Mouse (Mus musculus) retina, adult 2 months (tissue): ENCODE measurements around the gene Lamb1.

Experiments
- DNase-seq: peaks from one replicate; pipeline ENCODE4 v3.0.0-alpha.2; 2012; ENCODE audit warnings: low read depth, low spot score

Lamb1 gene

DNA sequence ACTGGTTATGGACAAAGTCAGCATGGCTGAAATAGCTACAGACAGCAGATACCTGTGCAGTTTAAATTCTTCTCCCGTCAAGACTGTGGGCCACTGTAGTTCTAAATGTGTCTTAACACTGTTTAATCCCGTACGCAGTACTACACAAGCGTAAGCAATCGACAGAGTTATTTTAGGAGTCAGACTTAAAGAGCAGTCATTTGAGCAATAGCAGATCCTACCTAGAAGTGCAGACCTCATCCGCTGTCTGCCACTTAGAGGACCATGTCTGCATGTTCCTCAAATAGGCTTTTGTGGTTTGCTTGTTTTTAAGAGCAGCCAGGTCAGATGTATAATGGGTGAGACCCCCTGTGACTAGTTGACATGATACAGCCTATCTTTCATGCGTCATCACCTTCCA, 49.3 kb downstream of the Lamb1 start:
- no peak for DNase-seq

DNA sequence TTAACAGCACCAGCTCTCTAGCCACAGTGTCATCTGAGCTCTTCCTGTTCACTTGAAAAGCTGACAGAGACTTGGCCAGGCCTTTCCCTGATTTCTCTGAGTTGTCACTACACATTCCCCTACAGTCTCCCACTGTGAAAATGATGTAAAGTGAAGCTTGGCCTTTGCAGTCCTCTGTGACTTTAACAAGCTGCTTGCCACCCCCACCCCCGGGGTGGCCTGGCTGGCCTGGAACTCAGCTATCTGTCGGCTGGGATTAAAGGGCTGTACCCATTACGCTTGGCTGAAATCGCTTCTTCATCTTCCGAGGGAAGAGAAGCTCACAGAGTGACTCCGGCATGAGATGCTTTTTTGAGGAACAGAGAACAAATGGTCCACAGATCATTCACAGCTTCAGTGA, 50.9 kb downstream of the Lamb1 start:
- DNase-seq: peak; percentile 6

GRCm38 (mm10) chr12:31317670-31318408, 52.8 kb downstream of the Lamb1 start:
- no peak for DNase-seq

DNA sequence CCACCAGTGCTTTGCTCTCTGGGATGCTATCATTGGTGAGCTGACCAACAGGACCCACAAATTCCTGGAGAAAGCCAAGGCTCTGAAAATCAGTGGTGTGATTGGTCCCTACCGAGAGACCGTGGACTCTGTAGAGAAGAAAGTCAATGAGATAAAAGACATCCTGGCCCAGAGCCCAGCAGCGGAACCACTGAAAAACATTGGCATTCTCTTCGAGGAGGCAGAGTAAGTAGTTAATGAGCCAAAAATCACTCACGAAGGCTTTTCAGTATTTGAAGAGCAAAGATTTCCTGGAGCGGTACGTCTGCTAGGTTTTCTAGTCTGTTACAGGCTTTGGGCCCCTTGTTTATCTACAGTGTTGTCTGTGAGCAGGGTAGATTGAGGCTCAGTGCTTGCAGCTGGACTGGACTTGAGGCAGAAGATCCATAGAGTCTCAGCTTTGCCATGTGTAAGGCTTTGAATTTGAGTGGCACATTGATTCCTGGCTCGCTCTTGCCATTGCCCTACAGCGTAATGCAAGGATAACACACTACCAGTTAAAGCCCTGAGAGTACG, 53.5 kb downstream of the Lamb1 start:
- no peak for DNase-seq

- DNase-seq: no peak
These were observed 55.8 kb downstream of the Lamb1 start for GRCm38 (mm10) chr12:31320817-31321216.

DNA sequence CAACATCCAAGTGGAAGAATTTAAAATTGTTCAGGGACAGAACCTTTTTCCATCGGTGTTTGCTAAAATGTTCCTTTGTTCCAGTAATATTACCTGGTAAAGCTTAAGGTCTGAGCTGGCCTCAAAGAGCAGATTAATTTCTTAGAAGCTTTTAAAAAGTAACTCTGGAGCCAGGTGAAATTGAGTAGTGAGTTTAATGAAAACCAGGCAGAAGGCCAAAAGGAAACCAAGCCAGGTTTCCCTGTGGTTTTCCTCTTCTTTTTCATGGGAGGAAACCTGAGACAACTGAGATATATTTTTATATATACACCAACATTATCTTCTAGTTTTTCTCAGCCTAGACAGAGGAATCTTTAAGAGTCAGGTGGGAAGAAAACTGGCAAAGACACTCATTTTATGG, 56.5 kb downstream of the Lamb1 start:
- DNase-seq: no peak

DNA sequence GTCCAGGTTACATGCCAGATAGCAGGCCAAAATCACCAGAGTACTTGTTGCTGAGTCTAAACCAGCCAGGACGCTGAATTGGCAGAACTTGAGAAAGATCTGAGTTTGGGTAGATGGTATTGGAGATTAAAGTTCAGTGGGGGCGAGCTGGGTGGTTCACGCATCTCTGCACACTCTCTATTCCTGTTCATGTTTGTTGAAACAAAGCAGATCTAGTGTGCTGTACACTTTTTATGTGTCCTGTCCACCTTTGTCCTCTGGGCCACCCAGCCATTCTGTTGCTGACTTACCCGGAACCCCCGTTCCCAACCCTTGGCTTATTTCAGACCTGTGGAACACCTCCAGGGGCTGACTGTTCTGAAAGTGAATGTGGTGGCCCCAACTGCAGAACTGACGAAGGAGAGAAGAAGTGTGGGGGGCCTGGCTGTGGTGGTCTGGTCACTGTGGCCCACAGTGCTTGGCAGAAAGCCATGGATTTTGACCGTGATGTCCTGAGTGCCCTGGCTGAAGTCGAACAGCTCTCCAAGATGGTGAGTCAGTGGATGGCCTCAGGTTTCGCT, 58.2 kb downstream of the Lamb1 start:
- DNase-seq: no peak

GRCm38 (mm10) chr12:31327139-31327538, 62.1 kb downstream of the Lamb1 start:
- DNase-seq: no peak

- DNase-seq: no peak
These were observed 68.2 kb downstream of the Lamb1 start for GRCm38 (mm10) chr12:31333261-31333660.

DNA sequence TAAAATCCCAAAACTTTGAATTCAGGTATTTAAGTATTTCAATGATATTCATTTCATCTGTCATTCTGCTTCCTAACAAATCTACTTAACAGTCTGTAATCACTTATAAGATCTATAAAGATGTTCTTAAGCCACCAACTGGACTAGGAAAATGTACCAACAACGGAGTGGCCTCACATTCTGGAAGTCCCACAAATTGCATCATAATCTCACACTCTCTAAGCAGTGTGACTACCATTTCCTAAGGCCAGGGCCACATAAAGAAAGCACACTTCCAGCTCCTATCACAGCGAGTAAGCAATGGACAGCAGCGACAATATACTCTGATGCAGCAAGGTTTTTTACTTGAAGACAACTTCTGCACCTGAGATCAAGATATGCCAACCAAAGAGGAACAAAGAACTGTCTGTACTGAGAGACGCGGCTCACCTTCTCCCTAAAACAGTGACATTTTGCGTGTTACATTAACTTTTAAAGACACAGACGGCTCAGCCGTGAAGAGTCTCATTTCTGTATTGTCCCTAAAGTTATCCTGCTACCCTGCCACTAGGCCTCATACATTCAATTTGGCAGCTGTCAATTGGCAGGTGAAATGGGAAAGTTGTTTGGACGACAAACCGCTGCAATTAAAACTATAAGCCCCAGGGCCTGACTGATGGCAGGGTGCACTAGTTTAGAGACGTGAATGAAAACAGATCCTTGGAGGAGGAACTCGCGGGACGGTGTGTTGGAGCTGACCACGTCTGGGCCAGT, 85.3 kb downstream of the Lamb1 start:
- no peak for DNase-seq

DNA sequence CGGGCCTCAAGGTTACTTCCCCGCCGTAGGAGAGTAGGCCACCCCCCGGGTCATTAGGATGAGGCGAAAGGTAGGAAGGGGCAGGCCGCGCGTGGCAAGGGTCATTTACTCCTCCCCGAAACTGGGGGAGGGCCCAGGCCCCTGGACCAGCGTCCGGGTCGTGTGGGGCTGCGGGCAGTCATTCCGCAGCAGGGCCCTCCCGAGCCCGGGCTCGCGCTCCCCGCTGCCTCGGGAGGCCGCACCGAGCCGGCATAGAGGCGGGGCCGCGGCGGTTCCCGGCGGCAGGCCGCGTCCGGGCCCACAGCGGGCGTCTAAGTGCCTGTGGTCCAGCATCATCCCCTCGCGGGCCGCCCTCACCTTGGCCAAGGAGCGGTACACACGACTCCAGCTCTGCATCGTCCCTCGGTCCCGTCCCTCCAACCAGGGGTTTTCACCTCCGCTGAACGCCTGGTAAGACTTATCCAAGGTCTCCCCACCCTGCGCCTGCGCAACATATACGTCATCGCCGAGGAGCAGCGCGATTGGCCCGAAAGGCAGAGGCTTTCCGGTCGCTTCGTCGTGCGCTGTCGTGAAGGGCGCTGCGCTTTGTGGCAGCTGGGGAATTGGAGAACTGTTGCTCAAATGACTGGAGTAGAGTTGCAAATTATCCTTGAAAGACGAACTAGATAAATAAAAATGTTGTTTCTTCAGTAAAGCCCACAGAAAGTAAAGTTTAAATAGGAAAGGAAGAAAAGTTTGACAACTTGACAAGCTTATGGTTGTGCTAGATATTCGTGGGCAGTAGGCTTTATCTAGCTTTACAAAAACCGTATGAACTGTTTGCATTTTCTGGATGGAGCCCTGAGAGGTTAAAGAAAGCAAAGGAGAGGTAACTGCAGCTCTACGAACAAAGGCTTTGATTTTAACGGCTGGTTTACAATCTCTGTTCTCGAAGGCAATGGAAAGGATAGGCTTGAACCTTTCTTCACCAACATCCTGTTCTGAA, 86.2 kb downstream of the Lamb1 start, which contains the start of gene Dld:
Dld (minus strand) TSS at position 510 of the 985 bp plus-strand sequence.
- peak; percentile 89 for DNase-seq

DNA sequence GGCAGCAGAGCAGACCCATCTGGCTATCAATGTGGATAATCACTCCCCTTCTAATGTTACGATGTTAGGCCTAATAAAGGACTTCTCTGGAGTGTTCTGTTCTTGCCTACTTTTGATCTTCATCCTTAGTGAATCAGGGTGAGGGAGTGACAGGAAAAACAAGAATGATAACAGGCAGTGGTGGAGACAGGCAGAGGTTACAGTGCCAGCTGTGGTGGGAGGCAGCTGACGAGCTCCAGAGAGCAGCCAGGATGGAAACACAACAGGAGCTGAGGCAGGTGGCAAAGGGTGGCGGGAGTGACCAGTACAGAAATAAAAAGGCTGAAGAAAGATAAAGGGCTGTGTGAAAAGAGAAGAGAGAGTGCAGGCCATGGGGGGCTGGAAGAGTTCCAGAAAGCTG, 101.4 kb downstream of the Lamb1 start:
- no peak for DNase-seq

DNA sequence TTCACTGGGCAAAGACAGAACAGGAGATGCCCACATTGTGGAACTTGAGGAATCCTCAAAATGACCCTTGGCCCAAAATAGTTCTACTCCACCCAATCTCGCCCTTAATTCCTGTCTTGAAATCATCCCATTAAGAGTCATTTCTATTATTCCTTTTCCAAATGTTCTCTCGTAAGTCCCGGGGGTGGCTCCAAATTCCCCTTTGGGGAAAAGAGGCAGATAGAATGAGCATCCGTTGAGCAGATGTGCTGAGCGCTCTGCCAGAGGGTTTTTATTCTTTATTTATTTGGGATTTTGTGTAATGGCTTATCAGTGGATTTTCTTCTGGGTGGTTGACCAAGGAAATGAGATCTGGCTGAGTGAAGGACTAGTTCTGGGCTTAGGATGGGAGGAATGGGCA, 102.7 kb downstream of the Lamb1 start:
- DNase-seq: no peak

DNA sequence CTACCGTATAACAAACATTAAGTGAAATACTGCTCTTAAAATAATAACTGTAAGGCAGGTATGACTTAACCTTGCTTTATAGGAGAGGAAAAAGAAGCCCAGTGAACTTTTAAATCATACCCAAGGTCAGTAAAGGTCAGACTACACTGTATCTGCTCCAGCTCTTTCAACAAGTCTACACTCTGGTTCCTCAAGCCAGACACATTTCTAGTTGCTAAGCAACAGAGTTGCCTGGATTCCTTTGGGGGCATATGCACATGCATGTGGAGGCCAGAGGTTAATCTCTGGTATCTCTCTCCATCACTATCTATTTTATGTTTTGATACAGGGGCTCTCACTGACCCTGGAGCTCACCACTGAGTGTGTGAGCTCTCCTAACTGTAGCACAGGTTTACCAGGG, 104.1 kb downstream of the Lamb1 start:
- no peak for DNase-seq

DNA sequence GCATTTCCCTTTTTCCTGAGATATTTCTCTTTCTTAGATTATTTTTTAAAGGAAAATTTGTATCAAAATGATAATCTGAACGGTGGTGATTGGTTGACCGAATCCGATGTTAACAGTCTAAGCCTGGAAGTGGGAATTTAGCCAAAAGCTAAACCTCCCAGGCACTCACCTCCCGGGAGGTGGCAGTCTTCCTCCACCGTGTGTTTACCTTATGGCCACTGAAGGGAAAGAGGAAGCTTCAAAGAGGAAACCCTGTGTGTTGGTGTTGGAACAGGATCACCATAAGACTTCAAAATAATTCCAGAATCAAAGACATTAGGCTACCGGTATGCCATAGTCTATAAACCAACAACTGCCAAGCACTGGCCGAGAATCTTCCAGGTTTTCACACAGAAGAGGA, 104.6 kb downstream of the Lamb1 start:
- no peak for DNase-seq

DNA sequence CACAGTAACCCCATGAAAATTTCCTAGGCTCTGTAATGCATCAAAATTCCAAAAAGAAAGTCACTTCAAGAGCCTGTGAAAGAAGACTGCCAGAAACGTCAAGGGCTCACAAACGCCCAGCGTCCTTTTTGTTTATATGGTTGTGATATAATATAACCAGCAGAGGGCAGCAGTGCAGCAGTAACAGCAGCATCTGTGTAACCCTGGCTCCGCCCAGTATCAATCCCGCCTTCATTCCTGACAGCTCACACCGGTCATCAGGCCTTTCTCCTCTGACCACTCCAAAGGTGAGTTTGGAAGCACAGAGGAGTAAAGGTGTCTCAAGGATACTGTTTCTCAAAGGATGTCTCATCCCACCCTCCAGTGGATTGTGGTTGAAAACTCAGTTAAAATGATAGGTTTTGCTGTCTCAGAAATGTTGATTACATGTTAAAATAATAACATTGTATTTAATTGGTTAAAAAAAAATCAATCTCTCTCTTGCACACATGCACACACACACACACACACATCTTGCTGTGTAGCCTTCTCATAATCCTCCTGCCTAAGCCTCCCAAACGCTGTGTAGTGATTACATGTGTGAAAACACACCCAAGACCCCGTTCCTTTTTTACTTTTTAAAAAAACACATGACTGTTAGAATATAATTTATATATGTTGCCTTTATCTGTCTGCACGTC, 109.7 kb downstream of the Lamb1 start:
- DNase-seq: peak; percentile 60

DNA sequence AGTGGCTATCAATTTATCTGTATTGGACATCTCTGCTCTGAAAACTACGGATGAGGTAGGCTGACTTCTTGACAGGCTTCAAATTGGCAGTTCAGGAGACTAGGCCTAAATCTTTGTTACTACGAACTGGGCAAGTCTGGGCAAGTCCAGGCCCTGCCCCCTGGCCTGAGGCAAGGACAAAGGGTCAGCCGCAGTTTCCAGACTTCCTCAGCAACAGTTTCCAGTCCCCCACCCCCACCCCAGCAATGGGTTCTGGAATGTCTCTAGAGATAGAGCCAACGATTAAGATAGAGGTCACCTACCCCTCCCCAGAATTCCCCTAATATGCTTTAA, 110.2 kb downstream of the Lamb1 start:
- DNase-seq: no peak

GRCm38 (mm10) chr12:31376326-31376950, 111.4 kb downstream of the Lamb1 start:
- DNase-seq: no peak

GRCm38 (mm10) chr12:31377241-31377640, 112.2 kb downstream of the Lamb1 start:
- DNase-seq: no peak
